Mouse (Mus musculus): ENCODE measurements around the gene Zdhhc21. TPM values are rescaled to one million over a fixed set of nuclear protein-coding genes. Genes with fewer than 3 reads are reported as not detected.

Gene Zdhhc21
- polyA plus RNA-seq, 1 experiment from 2014 or later: 22.1 TPM

GRCm38 (mm10) chr4:82807811-82808210, 51.9 kb downstream of the Zdhhc21 start:
- H3K4me1 ChIP-seq: peaks cover 5% of the 10 kb centered on the region; the same call in 1 of the 2 replicates
- no peaks in the 10 kb centered on the region for H3K27me3 ChIP-seq
- H3K27ac ChIP-seq: no peak overlapping the region
- no peak for ATAC-seq (ENCODE audit: low FRiP score)
- no peak overlapping the region for H3K4me2 ChIP-seq
- H3K9ac ChIP-seq: no peak overlapping the region
- no peaks in the 10 kb centered on the region for H3K9me3 ChIP-seq
- WGBS: 89% methylated on average over 10 of the region's 10 CpGs
- no peak overlapping the region for H3K4me3 ChIP-seq (replicated peaks)
- 0 out of 2 replicates have a peak, but pooled peaks cover 6% of the 10 kb centered on the region for H3K36me3 ChIP-seq (replicated peaks)

GRCm38 (mm10) chr4:82806176-82806757, 53.5 kb downstream of the Zdhhc21 start:
- H3K4me1 ChIP-seq: peaks cover 5% of the 10 kb centered on the region; the same call in 1 of the 2 replicates
- H3K27me3 ChIP-seq: no peaks in the 10 kb centered on the region
- WGBS: 74% methylated on average over 10 of the region's 10 CpGs
- no peak overlapping the region for H3K4me3 ChIP-seq (replicated peaks)
- no peak overlapping the region for H3K4me2 ChIP-seq
- H3K9ac ChIP-seq: no peak overlapping the region
- 0 out of 2 replicates have a peak, but pooled peaks cover 6% of the 10 kb centered on the region for H3K36me3 ChIP-seq (replicated peaks)
- H3K27ac ChIP-seq: no peak overlapping the region
- H3K9me3 ChIP-seq: no peaks in the 10 kb centered on the region
- no peak for ATAC-seq (ENCODE audit: low FRiP score)

GRCm38 (mm10) chr4:82804019-82804418, 55.7 kb downstream of the Zdhhc21 start:
- Histone ChIP-seq H3K27ac (no peak overlapping the region), H3K4me1 (peaks cover 5% of the 10 kb centered on the region; the same call in 1 of the 2 replicates), H3K9me3 (no peaks in the 10 kb centered on the region), H3K9ac (no peak overlapping the region), H3K36me3 (replicated peaks) (0 out of 2 replicates have a peak, but pooled peaks cover 6% of the 10 kb centered on the region), H3K4me3 (replicated peaks) (no peak overlapping the region), H3K27me3 (no peaks in the 10 kb centered on the region), H3K4me2 (no peak overlapping the region)
- 32% methylated on average over 2 of the region's 2 CpGs for WGBS
- no peak for ATAC-seq (ENCODE audit: low FRiP score)

DNA sequence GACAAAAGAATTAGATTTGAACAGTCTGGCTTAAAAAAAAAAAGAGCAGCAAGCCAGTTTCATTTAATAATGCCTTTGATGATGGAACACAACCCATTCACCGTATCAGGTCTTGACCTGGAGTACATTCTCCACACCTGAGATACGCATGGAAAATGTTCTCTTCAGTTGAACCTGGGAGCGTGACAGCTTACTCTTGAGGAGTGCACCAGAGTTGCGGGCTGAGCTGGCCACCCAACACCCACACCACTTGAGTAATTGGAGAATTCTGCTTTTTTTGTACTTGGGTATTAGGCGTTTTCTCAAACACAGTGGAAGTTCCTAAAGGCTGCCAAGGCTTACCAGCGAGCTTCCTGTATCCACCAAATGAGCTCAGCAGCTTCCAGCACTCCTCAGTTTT, 66.2 kb downstream of the Zdhhc21 start:
- H3K27ac ChIP-seq: no peak overlapping the region
- no peaks in the 10 kb centered on the region for H3K36me3 ChIP-seq (replicated peaks)
- H3K4me3 ChIP-seq (replicated peaks): no peak overlapping the region
- H3K4me2 ChIP-seq: no peak overlapping the region
- 92% methylated on average over 6 of the region's 6 CpGs for WGBS
- no peaks in the 10 kb centered on the region for H3K27me3 ChIP-seq
- H3K9me3 ChIP-seq: no peaks in the 10 kb centered on the region
- no peak overlapping the region for H3K9ac ChIP-seq
- no peak for ATAC-seq (ENCODE audit: low FRiP score)
- no peaks in the 10 kb centered on the region for H3K4me1 ChIP-seq

DNA sequence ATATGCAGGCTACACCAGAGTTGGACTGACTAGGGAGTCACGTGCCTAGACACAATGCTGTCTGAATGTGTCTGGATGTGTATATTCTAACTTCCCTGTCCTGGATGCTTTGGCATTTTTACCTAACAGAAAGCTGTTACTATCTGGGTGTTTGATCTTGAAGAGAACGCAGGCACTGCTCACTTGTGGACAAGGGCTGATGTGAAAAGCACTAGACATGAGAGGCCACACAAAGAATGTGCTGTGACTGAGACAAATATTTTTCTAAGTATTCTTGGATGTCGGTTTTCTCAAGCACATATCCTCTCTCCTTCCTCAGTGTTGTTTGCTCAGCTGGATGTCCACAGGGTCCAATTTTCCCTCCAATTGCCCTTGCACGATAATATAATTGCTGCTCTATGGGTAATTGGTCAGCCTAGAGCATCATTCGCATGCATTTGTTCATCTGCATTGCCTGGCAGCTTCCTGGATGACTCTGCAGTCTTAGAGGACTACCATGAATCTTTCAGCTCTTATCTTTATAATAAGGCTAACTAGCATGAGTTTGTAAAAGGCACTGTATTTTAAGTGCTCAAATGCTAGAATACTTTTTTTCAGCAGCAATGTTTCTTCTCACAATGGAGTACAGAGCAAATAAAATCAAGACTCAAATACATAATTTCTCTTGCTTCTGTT, 66.7 kb downstream of the Zdhhc21 start:
- Histone ChIP-seq H3K4me3 (replicated peaks) (no peak overlapping the region), H3K9ac (no peak overlapping the region), H3K27me3 (no peaks in the 10 kb centered on the region), H3K9me3 (no peaks in the 10 kb centered on the region), H3K36me3 (replicated peaks) (no peaks in the 10 kb centered on the region), H3K4me2 (no peak overlapping the region), H3K27ac (no peak overlapping the region), H3K4me1 (no peaks in the 10 kb centered on the region)
- WGBS: 79% methylated on average over 5 of the region's 5 CpGs
- ATAC-seq (ENCODE audit: low FRiP score): no peak

DNA sequence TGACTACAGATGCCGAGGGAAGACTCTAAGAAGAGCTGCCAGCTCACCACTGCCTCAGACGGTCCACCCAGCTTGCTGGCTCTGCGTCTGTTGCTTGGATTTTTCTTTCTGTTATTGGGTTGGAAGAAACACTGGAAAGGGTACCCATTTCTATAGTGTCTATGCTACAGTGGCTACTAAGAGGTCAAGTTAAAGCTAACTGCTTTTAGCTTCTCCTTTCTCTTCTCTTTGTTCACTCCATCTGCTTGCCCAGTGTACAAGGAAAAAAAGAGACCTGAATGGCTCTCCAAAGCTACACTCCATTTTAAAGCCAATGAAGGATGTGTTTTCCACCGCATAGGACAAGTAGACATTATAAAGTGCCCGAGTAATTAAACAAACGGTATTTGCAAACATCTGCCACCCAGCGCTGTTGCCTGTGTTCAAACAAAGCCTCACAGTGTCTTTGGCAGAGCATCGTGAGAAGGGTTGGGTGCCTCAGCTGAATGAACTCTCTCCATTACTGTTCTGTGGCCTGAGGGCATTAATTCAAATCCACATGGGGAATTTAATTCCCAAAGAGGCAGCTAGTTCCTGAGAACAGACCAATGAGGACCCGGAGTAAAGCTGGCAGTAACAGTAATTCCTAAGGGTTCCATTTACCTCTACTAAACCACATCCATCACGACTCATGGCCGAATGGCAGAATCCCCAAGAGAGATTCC, 94.1 kb downstream of the Zdhhc21 start:
- no peaks in the 10 kb centered on the region for H3K9me3 ChIP-seq
- H3K27ac ChIP-seq: no peak overlapping the region
- H3K4me2 ChIP-seq: no peak overlapping the region
- peaks cover 7% of the 10 kb centered on the region; the same call in 1 of the 2 replicates for H3K27me3 ChIP-seq
- 68% methylated on average over 11 of the region's 11 CpGs for WGBS
- no peak overlapping the region for H3K4me3 ChIP-seq (replicated peaks)
- no peak overlapping the region for H3K9ac ChIP-seq
- no peaks in the 10 kb centered on the region for H3K36me3 ChIP-seq (replicated peaks)
- H3K4me1 ChIP-seq: peaks cover 19% of the 10 kb centered on the region
- peak; percentile 57; the same call in 1 of the 2 replicates for ATAC-seq (ENCODE audit: low FRiP score)

DNA sequence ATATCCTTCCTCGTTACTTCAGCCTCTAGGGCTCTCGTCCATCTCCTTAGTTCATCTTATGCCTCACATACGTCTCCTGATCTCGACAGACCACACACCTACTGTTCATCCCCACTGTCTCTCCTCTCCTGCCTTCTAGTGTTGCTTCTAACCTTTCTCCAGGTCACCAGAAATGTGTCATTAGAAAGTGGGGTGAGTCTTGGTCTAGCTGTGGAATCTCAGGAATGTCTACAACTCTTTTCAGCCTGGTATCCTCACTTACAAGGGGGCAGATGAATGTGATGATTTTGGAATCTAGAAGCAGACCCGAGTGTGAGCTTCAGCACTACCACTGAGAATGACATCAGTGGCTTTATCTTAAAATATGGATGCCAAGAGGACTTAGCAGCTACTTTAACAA, 96.2 kb downstream of the Zdhhc21 start:
- no peak overlapping the region for H3K4me2 ChIP-seq
- H3K36me3 ChIP-seq (replicated peaks): no peaks in the 10 kb centered on the region
- peaks cover 7% of the 10 kb centered on the region; the same call in 1 of the 2 replicates for H3K27me3 ChIP-seq
- H3K4me3 ChIP-seq (replicated peaks): no peak overlapping the region
- no peak overlapping the region for H3K27ac ChIP-seq
- no peak overlapping the region for H3K9ac ChIP-seq
- H3K4me1 ChIP-seq: peaks cover 19% of the 10 kb centered on the region
- WGBS: 32% methylated on average over 5 of the region's 5 CpGs
- no peaks in the 10 kb centered on the region for H3K9me3 ChIP-seq
- no peak for ATAC-seq (ENCODE audit: low FRiP score)

DNA sequence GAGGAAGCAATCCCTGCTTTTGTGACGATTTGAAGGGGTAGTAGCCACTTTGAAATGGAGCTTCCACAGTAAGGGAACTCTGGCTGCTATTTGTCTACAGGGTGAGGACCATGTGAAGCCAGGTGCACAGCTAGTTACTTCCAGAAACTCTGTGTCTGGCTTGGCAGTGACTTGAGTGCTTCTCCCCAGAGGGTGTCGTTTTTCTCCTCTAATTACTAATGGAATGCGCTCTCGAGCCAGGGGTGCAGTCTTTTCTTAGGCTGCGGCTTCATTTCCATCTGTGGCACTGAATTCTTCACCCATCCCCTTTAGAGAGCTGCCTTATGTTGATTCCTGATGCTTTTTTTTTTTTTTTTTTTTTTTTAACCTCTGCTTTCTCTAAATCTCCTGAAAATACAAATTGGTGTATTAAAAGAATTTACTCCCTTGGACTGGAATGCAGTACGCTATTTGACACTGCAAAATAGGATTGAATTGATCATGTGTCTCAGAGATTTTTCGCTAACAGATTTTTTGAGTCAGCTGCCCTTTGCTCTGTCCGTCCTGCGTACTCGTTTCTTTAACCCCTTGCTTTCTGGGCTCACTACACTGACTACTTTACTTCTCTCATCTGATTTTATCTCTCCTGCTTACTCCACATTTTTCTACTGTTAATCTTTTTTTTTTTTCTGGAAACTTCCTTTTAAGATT, 97.2 kb downstream of the Zdhhc21 start:
- Histone ChIP-seq H3K36me3 (replicated peaks) (no peaks in the 10 kb centered on the region), H3K4me1 (peaks cover 19% of the 10 kb centered on the region), H3K27me3 (peaks cover 7% of the 10 kb centered on the region; the same call in 1 of the 2 replicates), H3K9me3 (no peaks in the 10 kb centered on the region), H3K27ac (0 out of 2 replicates have a peak overlapping the region, but pooled peaks have one; percentile 13), H3K9ac (no peak overlapping the region), H3K4me2 (no peak overlapping the region), H3K4me3 (replicated peaks) (no peak overlapping the region)
- WGBS: 9% methylated on average over 10 of the region's 10 CpGs
- 0 out of 2 replicates have a peak, but pooled peaks have one; percentile 34 for ATAC-seq (ENCODE audit: low FRiP score)

- Histone ChIP-seq H3K9ac (no peak overlapping the region), H3K27me3 (no peaks in the 10 kb centered on the region), H3K36me3 (replicated peaks) (no peaks in the 10 kb centered on the region), H3K9me3 (no peaks in the 10 kb centered on the region), H3K4me1 (peaks cover 11% of the 10 kb centered on the region), H3K4me2 (no peak overlapping the region), H3K4me3 (replicated peaks) (no peak overlapping the region), H3K27ac (peak overlapping the region; percentile 42; the same call in 1 of the 2 replicates)
- WGBS: 2% methylated on average over 3 of the region's 3 CpGs
- no peak; the same call in 1 of the 2 replicates for ATAC-seq (ENCODE audit: low FRiP score)
Observed at GRCm38 (mm10) chr4:82756295-82756626, 103.5 kb downstream of the Zdhhc21 start.

DNA sequence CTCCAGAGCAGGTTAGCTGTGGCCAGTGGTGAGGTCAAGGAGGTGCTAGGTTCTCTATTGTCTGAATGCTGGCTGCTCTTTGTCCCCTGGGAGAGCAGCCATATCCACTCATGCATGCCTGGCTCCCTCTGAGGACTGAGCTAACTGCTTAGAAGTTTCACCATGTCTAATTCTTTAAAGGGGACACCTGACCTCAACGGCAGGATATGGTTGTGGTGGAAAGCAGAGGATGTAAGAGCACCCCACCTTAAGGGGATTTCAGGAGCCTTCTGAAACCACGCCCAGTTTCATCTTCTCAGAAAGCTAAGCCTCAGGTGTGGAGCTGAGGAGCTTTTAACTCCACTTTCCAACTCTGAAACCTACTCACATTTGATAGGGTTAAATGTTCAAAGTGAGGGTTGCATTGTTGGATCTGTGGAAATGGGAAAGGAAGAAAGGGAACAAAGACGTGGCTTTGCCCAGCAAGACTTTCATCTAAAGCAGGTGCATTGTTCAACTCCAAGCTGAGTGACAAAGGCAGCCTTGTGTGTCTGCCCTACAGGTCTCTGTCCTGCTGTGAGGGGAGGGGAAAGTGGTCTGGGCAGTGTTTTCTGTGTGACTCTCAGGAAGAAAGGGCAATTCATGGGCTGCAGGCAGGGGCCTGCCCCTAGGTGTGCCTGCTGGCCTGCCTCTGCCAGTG, 104.0 kb downstream of the Zdhhc21 start:
- no peaks in the 10 kb centered on the region for H3K27me3 ChIP-seq
- no peak overlapping the region for H3K4me2 ChIP-seq
- no peak overlapping the region for H3K9ac ChIP-seq
- WGBS: 7% methylated on average over 3 of the region's 3 CpGs
- H3K36me3 ChIP-seq (replicated peaks): no peaks in the 10 kb centered on the region
- peaks cover 11% of the 10 kb centered on the region for H3K4me1 ChIP-seq
- no peak overlapping the region for H3K4me3 ChIP-seq (replicated peaks)
- peak; percentile 23; the same call in 1 of the 2 replicates for ATAC-seq (ENCODE audit: low FRiP score)
- H3K27ac ChIP-seq: peak overlapping the region; percentile 42; the same call in 1 of the 2 replicates
- no peaks in the 10 kb centered on the region for H3K9me3 ChIP-seq

All from forebrain, embryonic 12.5 days (tissue).